Mouse (Mus musculus) liver, postnatal 0 days (tissue): Measurements from ENCODE around the gene Il33. TPM values are rescaled to one million over a fixed set of nuclear protein-coding genes. Genes with fewer than 3 reads are reported as not detected.

ENCODE experiments used
- ATAC-seq: fragments of 200-750 bp; cut with Nextera tagmentation; 2 replicates; pipeline ENCODE4 v1.8.0; 2017; ENCODE audit warnings: mild to moderate bottlenecking, moderate library complexity
- DNase-seq: peaks from one replicate; pipeline ENCODE4 v3.0.0-alpha.2; 2016
- H3K27ac ChIP-seq: fragments of 300-500 bp; sonication (generic); 2 replicates; pipeline ENCODE4 v1.5.1; 2014; ENCODE audit warnings: antibody characterized with exemption, moderate library complexity, mild to moderate bottlenecking, low read depth
- H3K27me3 ChIP-seq: fragments of 300-500 bp; sonication (generic); 2 replicates; pipeline ENCODE4 v1.6.1; 2014; ENCODE audit warnings: low read length, control low read depth, mixed read lengths; ENCODE audit not compliant: insufficient read depth
- H3K36me3 ChIP-seq: fragments of 300-500 bp; sonication (generic); replicated peaks from 2 replicates; pipeline ENCODE4 v1.6.1; 2014; ENCODE audit warnings: mild to moderate bottlenecking, control low read depth, low read length, moderate library complexity, mixed read lengths; ENCODE audit not compliant: insufficient read depth
- H3K4me1 ChIP-seq: fragments of 300-500 bp; sonication (generic); 2 replicates; pipeline ENCODE4 v1.6.1; 2014; ENCODE audit warnings: antibody characterized with exemption, mild to moderate bottlenecking, control low read depth; ENCODE audit not compliant: insufficient read depth
- H3K4me2 ChIP-seq: fragments of 300-500 bp; sonication (generic); 2 replicates; pipeline ENCODE4 v1.6.1; 2014; ENCODE audit warnings: low read depth, mild to moderate bottlenecking, low read length, moderate library complexity, mixed read lengths
- H3K4me3 ChIP-seq: fragments of 300-500 bp; sonication (generic); 2 replicates; pipeline ENCODE4 v1.5.1; 2014; ENCODE audit warnings: low read depth, low read length
- H3K9ac ChIP-seq: fragments of 300-500 bp; sonication (generic); replicated peaks from 2 replicates; pipeline ENCODE4 v1.6.1; 2014; ENCODE audit warnings: mild to moderate bottlenecking, moderate library complexity
- H3K9me3 ChIP-seq: fragments of 300-500 bp; sonication (generic); 2 replicates; pipeline ENCODE4 v1.6.1; 2016; ENCODE audit warnings: mild to moderate bottlenecking, control low read depth, low read length, mixed read lengths
- CTCF ChIP-seq: sonication (generic); IDR thresholded peaks from 2 replicates; pipeline ENCODE4 v1.5.1; 2016; ENCODE audit warnings: antibody characterized with exemption, low read depth
- EP300 ChIP-seq: IDR thresholded peaks from 2 replicates; pipeline ENCODE4 v1.6.1; 2016; ENCODE audit warnings: antibody characterized with exemption, low read depth, mild to moderate bottlenecking
- WGBS: fragments of 180-500 bp; shearing (Covaris S2); extraction: QIAGEN DNeasy Blood & Tissue Kit; methylation state at CpG from one replicate; pipeline ENCODE4 v1.1.7; 2014; ENCODE audit not compliant: insufficient replicate concordance; 5-methylcytosine and 5-hydroxymethylcytosine counted together
- polyA plus RNA-seq: library from polyadenylated mRNA; unstranded; fragments of >200 nt; fragmentation: Nextera tagmentation; extraction: Ambion mirVana; gene quantifications from 2 replicates; pipeline ENCODE4 v1.2.1, GENCODE M21; 2015

The Il33 gene
- polyA plus RNA-seq, result 1.3 and 1.6 TPM in 2 replicates

- no peak within 1 kb of the TSS for H3K27ac ChIP-seq
- no peaks in the 10 kb centered on the region for H3K9me3 ChIP-seq
- peak within 1 kb of the TSS; percentile 27; the same call in 1 of the 2 replicates for H3K4me2 ChIP-seq
- DNase-seq (no peak), ATAC-seq (no peak)
- no peak within 1 kb of the TSS for H3K4me3 ChIP-seq
- WGBS, result 42% methylated on average over 10 of the region's 10 CpGs
- TF ChIP-seq EP300 (no peak), CTCF (no peak)
- no peaks in the 10 kb centered on the region for H3K36me3 ChIP-seq
- H3K4me1 ChIP-seq, result peaks cover 6% of the 10 kb centered on the region; the same call in 1 of the 2 replicates
- no peak within 1 kb of the TSS for H3K9ac ChIP-seq
- no peaks in the 10 kb centered on the region for H3K27me3 ChIP-seq
Measured at GRCm38 (mm10) chr19:29924638-29925258, at the start of gene Il33. TSS of gene Il33 (plus strand) at chr19:29925114.

GRCm38 (mm10) chr19:29877422-29878291 is 47.3 kb upstream of the Il33 start:
- ATAC-seq (no peak), DNase-seq (no peak)
- H3K27ac ChIP-seq, result peak overlapping the region; percentile 58
- peaks cover 11% of the 10 kb centered on the region for H3K4me1 ChIP-seq
- 47% methylated on average over 10 of the region's 10 CpGs for WGBS
- TF ChIP-seq EP300, result no peak
- TF ChIP-seq CTCF, result no peak
- H3K9ac ChIP-seq, result no peak overlapping the region
- no peak overlapping the region for H3K4me2 ChIP-seq
- H3K27me3 ChIP-seq, result no peaks in the 10 kb centered on the region
- no peaks in the 10 kb centered on the region; the same call in 1 of the 2 replicates for H3K9me3 ChIP-seq
- no peaks in the 10 kb centered on the region for H3K36me3 ChIP-seq
- no peak overlapping the region for H3K4me3 ChIP-seq

- no peak overlapping the region for H3K9ac ChIP-seq
- TF ChIP-seq EP300 (no peak), CTCF (no peak)
- H3K4me2 ChIP-seq, result no peak overlapping the region
- peaks cover 11% of the 10 kb centered on the region for H3K4me1 ChIP-seq
- H3K4me3 ChIP-seq, result no peak overlapping the region
- no peaks in the 10 kb centered on the region for H3K36me3 ChIP-seq
- H3K9me3 ChIP-seq, result no peaks in the 10 kb centered on the region; the same call in 1 of the 2 replicates
- 0 out of 2 replicates have a peak overlapping the region, but pooled peaks have one; percentile 35 for H3K27ac ChIP-seq
- peak; percentile 76 for ATAC-seq
- DNase-seq, result peak; percentile 18
- no peaks in the 10 kb centered on the region for H3K27me3 ChIP-seq
- 55% methylated on average over 8 of the region's 8 CpGs for WGBS
Measured at GRCm38 (mm10) chr19:29878896-29879504, 45.9 kb upstream of the Il33 start.

- H3K27me3 ChIP-seq, result no peaks in the 10 kb centered on the region
- H3K27ac ChIP-seq, result no peak overlapping the region
- H3K4me2 ChIP-seq, result no peak overlapping the region
- no peak overlapping the region for H3K9ac ChIP-seq
- H3K4me3 ChIP-seq, result no peak overlapping the region
- no peaks in the 10 kb centered on the region for H3K36me3 ChIP-seq
- no peak for ATAC-seq
- peaks cover 11% of the 10 kb centered on the region for H3K4me1 ChIP-seq
- no peaks in the 10 kb centered on the region for H3K9me3 ChIP-seq
- DNase-seq, result no peak
- 78% methylated on average over 4 of the region's 4 CpGs for WGBS
- TF ChIP-seq EP300 (no peak), CTCF (no peak)
Measured at GRCm38 (mm10) chr19:29880918-29881317, 44.0 kb upstream of the Il33 start.

- H3K9ac ChIP-seq, result no peak overlapping the region
Measured at GRCm38 (mm10) chr19:29882696-29883095, 42.2 kb upstream of the Il33 start.

GRCm38 (mm10) chr19:29885548-29885947 is 39.4 kb upstream of the Il33 start:
- no peak overlapping the region for H3K4me2 ChIP-seq
- no peak for DNase-seq
- no peaks in the 10 kb centered on the region for H3K9me3 ChIP-seq
- no peaks in the 10 kb centered on the region for H3K36me3 ChIP-seq
- H3K27me3 ChIP-seq, result no peaks in the 10 kb centered on the region
- ATAC-seq, result no peak
- no peaks in the 10 kb centered on the region for H3K4me1 ChIP-seq
- WGBS, result 84% methylated on average over 6 of the region's 6 CpGs
- no peak overlapping the region for H3K9ac ChIP-seq
- no peak overlapping the region for H3K4me3 ChIP-seq
- H3K27ac ChIP-seq, result no peak overlapping the region
- TF ChIP-seq EP300, result no peak
- TF ChIP-seq CTCF, result no peak

More at GRCm38 (mm10) chr19:29882696-29883095, 42.2 kb upstream of the Il33 start:
- H3K27ac ChIP-seq, result no peak overlapping the region
- no peaks in the 10 kb centered on the region for H3K27me3 ChIP-seq
- no peak overlapping the region for H3K4me3 ChIP-seq
- no peak overlapping the region for H3K4me2 ChIP-seq
- ATAC-seq, result no peak
- peaks cover 6% of the 10 kb centered on the region; the same call in 1 of the 2 replicates for H3K4me1 ChIP-seq
- WGBS, result 70% methylated on average over 3 of the region's 3 CpGs
- DNase-seq, result no peak
- H3K36me3 ChIP-seq, result no peaks in the 10 kb centered on the region
- TF ChIP-seq EP300, result no peak
- no peak for TF ChIP-seq CTCF
- no peaks in the 10 kb centered on the region for H3K9me3 ChIP-seq
